Mouse (Mus musculus): Measurements from ENCODE around the gene Gzmn. TPM values are rescaled to one million over a fixed set of nuclear protein-coding genes. Genes with fewer than 3 reads are reported as not detected.

The Gzmn gene
- polyA plus RNA-seq, 1 experiment from 2014 or later = not detected

DNA sequence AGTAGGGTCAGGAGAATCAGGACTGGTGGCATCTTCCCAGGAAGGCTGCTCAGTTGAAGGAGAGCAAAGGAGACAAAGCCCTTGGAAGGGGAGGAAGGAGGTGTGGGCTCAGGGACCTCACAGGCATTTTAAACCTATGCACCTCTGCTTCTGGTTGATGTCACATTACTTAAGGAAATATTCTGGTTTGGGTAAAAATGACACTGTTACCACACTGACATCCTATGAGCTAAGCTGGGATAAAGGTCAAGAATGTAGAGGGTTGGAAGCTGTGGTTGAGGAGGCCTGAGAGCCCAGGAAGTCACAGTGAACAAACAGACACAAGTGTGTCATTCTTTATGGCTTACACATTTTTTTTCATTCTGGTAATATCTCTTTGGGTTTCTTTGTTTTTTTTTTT is 53.9 kb downstream of the Gzmn start, which contains the start of gene Gzme:
Gzme (minus strand) TSS at position 101 of the 400 bp plus-strand sequence.
- Histone ChIP-seq H3K4me3 (ENCODE audit: low read depth, low read length) (no peak within 1 kb of the TSS), H3K9me3 (ENCODE audit: control insufficient read depth, low read length) (no peaks in the 10 kb centered on the region), H3K36me3 (ENCODE audit: control insufficient read depth, insufficient read depth, low read length) (no peaks in the 10 kb centered on the region), H3K9ac (ENCODE audit: low read depth, low read length) (no peak within 1 kb of the TSS), H3K4me2 (replicated peaks; ENCODE audit: low read depth, low read length) (no peak within 1 kb of the TSS), H3K27me3 (ENCODE audit: control insufficient read depth, insufficient read depth, low read length) (no peaks in the 10 kb centered on the region), H3K27ac (ENCODE audit: low read depth, low read length) (no peak within 1 kb of the TSS), H3K4me1 (replicated peaks; ENCODE audit: control insufficient read depth, insufficient read depth, low read length) (no peaks in the 10 kb centered on the region)
- DNase-seq (ENCODE audit: low spot score) (no peak), ATAC-seq (ENCODE audit: low FRiP score) (no peak)

Other genes with a start within 250 kb of the Gzmn start
- not detected in 2 replicates for gene Cma1, start 229.9 kb downstream of the Gzmn start, polyA plus RNA-seq (2014; fragmentation: Nextera tagmentation; extraction: Ambion mirVana)
- gene Cma2, start 223.6 kb downstream of the Gzmn start, polyA plus RNA-seq (2014; fragmentation: Nextera tagmentation; extraction: Ambion mirVana) = not detected in 2 replicates
- not detected in 2 replicates for gene Mcpt1, start 156.6 kb downstream of the Gzmn start, polyA plus RNA-seq (2014; fragmentation: Nextera tagmentation; extraction: Ambion mirVana)
- gene Mcpt9, start 144.1 kb downstream of the Gzmn start, polyA plus RNA-seq (2014; fragmentation: Nextera tagmentation; extraction: Ambion mirVana) = not detected in 2 replicates
- not detected in 2 replicates for gene Mcpt2, start 132.6 kb downstream of the Gzmn start, polyA plus RNA-seq (2014; fragmentation: Nextera tagmentation; extraction: Ambion mirVana)
- gene Mcpt4, start 112.3 kb downstream of the Gzmn start, polyA plus RNA-seq (2014; fragmentation: Nextera tagmentation; extraction: Ambion mirVana) = not detected in 2 replicates
- not detected in 2 replicates for gene Mcpt8, start 89.3 kb downstream of the Gzmn start, polyA plus RNA-seq (2014; fragmentation: Nextera tagmentation; extraction: Ambion mirVana)
- gene Ctsg, start 72.0 kb downstream of the Gzmn start, polyA plus RNA-seq (2014; fragmentation: Nextera tagmentation; extraction: Ambion mirVana) = 0.31 TPM in 1 of 2 replicates, not detected in the other
- gene Gzme, start 54.0 kb downstream of the Gzmn start, polyA plus RNA-seq (2014; fragmentation: Nextera tagmentation; extraction: Ambion mirVana) = not detected in 2 replicates
- gene Gzmd, start 42.0 kb downstream of the Gzmn start, polyA plus RNA-seq (2014; fragmentation: Nextera tagmentation; extraction: Ambion mirVana) = not detected in 2 replicates
- not detected in 2 replicates for gene Gzmg, start 15.0 kb downstream of the Gzmn start, polyA plus RNA-seq (2014; fragmentation: Nextera tagmentation; extraction: Ambion mirVana)
- gene Gzmf, start 36.8 kb upstream of the Gzmn start, polyA plus RNA-seq (2014; fragmentation: Nextera tagmentation; extraction: Ambion mirVana) = not detected in 2 replicates
- not detected in 2 replicates for gene Gzmc, start 60.1 kb upstream of the Gzmn start, polyA plus RNA-seq (2014; fragmentation: Nextera tagmentation; extraction: Ambion mirVana)
- 0.11 TPM in 1 of 2 replicates, not detected in the other for gene Gzmb, start 87.7 kb upstream of the Gzmn start, polyA plus RNA-seq (2014; fragmentation: Nextera tagmentation; extraction: Ambion mirVana)
- 0.15 and 0.25 TPM in 2 replicates for gene Atp12a, start 190.5 kb upstream of the Gzmn start, polyA plus RNA-seq (2014; fragmentation: Nextera tagmentation; extraction: Ambion mirVana)
- 1.9 and 2.0 TPM in 2 replicates for gene Rnf17, start 228.0 kb upstream of the Gzmn start, polyA plus RNA-seq (2014; fragmentation: Nextera tagmentation; extraction: Ambion mirVana)